8 mouse cellular contexts compared by ENCODE assay signal in the genomic region with DNA sequence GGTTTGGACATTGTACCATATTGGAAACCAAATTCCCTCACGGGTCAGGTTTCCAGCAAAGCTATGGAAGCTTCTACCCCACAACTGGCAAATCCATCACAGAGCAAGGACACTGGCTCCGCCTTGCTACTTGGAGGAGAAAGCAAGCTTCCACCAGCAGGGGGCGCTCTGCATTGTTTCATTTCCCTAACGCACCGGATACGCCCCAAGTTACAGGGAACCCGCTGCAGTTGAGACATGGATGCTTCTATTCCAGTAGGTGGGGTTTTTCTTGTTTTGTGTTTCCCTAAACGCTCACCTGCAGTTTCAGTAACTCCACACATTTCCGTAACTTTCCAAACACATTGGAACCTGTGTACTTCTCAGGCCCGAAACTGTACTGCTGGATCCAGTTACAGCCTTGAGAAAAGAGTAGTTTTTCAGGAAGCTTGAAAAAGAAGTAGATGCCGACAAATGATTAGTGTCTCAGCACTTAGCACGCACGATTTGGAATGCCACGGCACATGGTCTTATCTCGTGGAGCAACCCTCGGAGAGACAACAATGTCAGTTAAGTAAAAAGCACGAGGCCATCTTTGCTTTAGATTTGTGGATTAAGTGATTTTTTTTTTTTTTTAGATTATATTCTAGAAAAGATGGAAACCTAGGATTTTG. TPM values are rescaled to one million over a fixed set of nuclear protein-coding genes. Genes with fewer than 3 reads are reported as not detected.
DNase-seq lines count a peak whose midpoint lies in the region; ATAC-seq and TF ChIP-seq lines count a peak whose summit lies in the region.

No protein-coding gene starts in this region.

- TF ChIP-seq POLR2A in cerebellum, adult 2 months (IDR thresholded peaks at IDR 0.05; ENCODE audit: borderline replicate concordance, insufficient read depth, low read length): no peak

- no peak overlapping the region for H3K4me2 ChIP-seq in hindbrain, embryonic 12.5 days (replicated peaks)

- no peak overlapping the region for H3K4me3 ChIP-seq in cerebellum, adult 2 months (replicated peaks; ENCODE audit: insufficient read depth, low read depth, low read length)
- H3K4me3 ChIP-seq in hindbrain, embryonic 12.5 days: no peak overlapping the region

- H3K4me1 ChIP-seq in cerebellum, adult 2 months (ENCODE audit: control insufficient read depth, insufficient read depth, low read length): no peaks in the 10 kb centered on the region; the same call in 1 of the 2 replicates
- no peaks in the 10 kb centered on the region for H3K4me1 ChIP-seq in hindbrain, embryonic 12.5 days

- no peak overlapping the region for H3K27ac ChIP-seq in cerebellum, adult 2 months (ENCODE audit: insufficient read depth, low read length)
- H3K27ac ChIP-seq in hindbrain, embryonic 12.5 days: no peak overlapping the region

- WGBS in cerebellum, adult 2 months: 45% methylated on average over 17 of the region's 17 CpGs
- 40% methylated on average over 17 of the region's 17 CpGs for WGBS in hindbrain, embryonic 12.5 days

- 0 out of 2 replicates have a peak, but pooled peaks have one; percentile 43 for ATAC-seq in hindbrain, embryonic 12.5 days (ENCODE audit: low FRiP score)

- no peaks in the 10 kb centered on the region for H3K9me3 ChIP-seq in hindbrain, embryonic 12.5 days (replicated peaks)

- DNase-seq in Muller cell, postnatal 12 days (ENCODE audit: inconsistent ontology term): peak; percentile 56
- DNase-seq in cerebellum, adult 2 months: peak; percentile 73 to 84
- peak; percentile 89 for DNase-seq in forelimb bud, embryonic 11.5 days (ENCODE audit: low read depth, low spot score)
- DNase-seq in layer of hippocampus, adult 9-11 months: peak; percentile 87
- peak; percentile 93 for DNase-seq in lung, postnatal 14 days
- DNase-seq in retina, embryonic 14.5 days (ENCODE audit: low spot score): peak; percentile 93
- peak; percentile 86 to 88 for DNase-seq in thymus, postnatal 36 days

- TF ChIP-seq CTCF in cerebellum, adult 2 months (IDR thresholded peaks at IDR 0.05; ENCODE audit: borderline replicate concordance, insufficient read depth, low read depth, low read length): peak; percentile 80

- H3K36me3 ChIP-seq in hindbrain, embryonic 12.5 days: no peaks in the 10 kb centered on the region

- H3K27me3 ChIP-seq in cerebellum, adult 2 months (ENCODE audit: control insufficient read depth, insufficient read depth, low read length): no peaks in the 10 kb centered on the region
- no peaks in the 10 kb centered on the region for H3K27me3 ChIP-seq in hindbrain, embryonic 12.5 days

- no peak overlapping the region for H3K9ac ChIP-seq in hindbrain, embryonic 12.5 days

RNA-seq across cellular contexts. Expression of gene Otulinl, which starts 21.7 kb away (rescaled TPM):
- polyA plus RNA-seq in cerebellum, adult 2 months (2012; rRNA removed): 5.4 and 6.5 TPM in 2 replicates
- polyA plus RNA-seq in hindbrain, embryonic 12.5 days (2016; fragmentation: Nextera tagmentation; extraction: Ambion mirVana): 10.0 and 13.7 TPM in 2 replicates

RNA-seq across cellular contexts. Expression of gene Otulin, which starts 29.2 kb away (rescaled TPM):
- polyA plus RNA-seq in cerebellum, adult 2 months (2012; rRNA removed): 26.0 and 26.6 TPM in 2 replicates
- polyA plus RNA-seq in hindbrain, embryonic 12.5 days (2016; fragmentation: Nextera tagmentation; extraction: Ambion mirVana): 29.7 TPM in 2 replicates
